Mouse (Mus musculus): Measurements from ENCODE around the gene Drd5.

GRCm38 (mm10) chr5:38288476-38288875 lies 30.7 kb upstream of the Drd5 start:
- TF ChIP-seq CTCF (IDR thresholded peaks at IDR 0.05; ENCODE audit: low read depth, low read length) (no peak), POLR2A (IDR thresholded peaks at IDR 0.05; ENCODE audit: borderline replicate concordance, low read depth, low read length) (no peak)

Measured in bone marrow macrophage, adult 2 months (primary cell).